Mouse (Mus musculus) small intestine, adult 2 months (tissue): ENCODE measurements around the gene Gm10392.

Source experiments
- CTCF ChIP-seq: fragments of 200-500 bp; IDR thresholded peaks from 2 replicates; pipeline ENCODE4 v1.5.1; 2012; ENCODE audit warnings: low read depth, mild to moderate bottlenecking, control low read depth, inconsistent platforms, low read length, moderate library complexity, mixed read lengths; ENCODE audit not compliant: insufficient replicate concordance, insufficient read length; ENCODE audit errors: extremely low read depth
- POLR2A ChIP-seq: fragments of 200-500 bp; IDR thresholded peaks from 2 replicates; pipeline ENCODE4 v1.6.1; 2012; ENCODE audit warnings: low read depth, mild to moderate bottlenecking, control low read depth, inconsistent platforms, low read length, moderate library complexity

- TF ChIP-seq CTCF (no peak), POLR2A (no peak)
These were observed 12.1 kb downstream of the Gm10392 start for GRCm38 (mm10) chr11:77506941-77507340.
